Mouse (Mus musculus) embryonic facial prominence, embryonic 13.5 days (tissue): ENCODE data around the gene Coro7. TPM values are rescaled to one million over a fixed set of nuclear protein-coding genes. Genes with fewer than 3 reads are reported as not detected.
A peak's percentile ranks its signal among the peaks of the same experiment; 100 is the strongest.

Source experiments
- ATAC-seq: fragments of 200-750 bp; cut with Nextera tagmentation; 2 replicates; pipeline ENCODE4 v1.8.0; 2017; ENCODE audit warnings: low read depth; ENCODE audit not compliant: insufficient number of reproducible peaks, insufficient read depth, low FRiP score, low TSS enrichment
- H3K27ac ChIP-seq: fragments of 300-500 bp; sonication (generic); 2 replicates; pipeline ENCODE4 v1.5.1; 2015; ENCODE audit warnings: moderate library complexity, mild to moderate bottlenecking, inconsistent platforms
- H3K27me3 ChIP-seq: fragments of 300-500 bp; sonication (generic); 2 replicates; pipeline ENCODE4 v1.6.1; 2015; ENCODE audit warnings: mild to moderate bottlenecking, inconsistent platforms
- H3K36me3 ChIP-seq: fragments of 300-500 bp; sonication (generic); 2 replicates; pipeline ENCODE4 v1.6.1; 2015; ENCODE audit warnings: mild to moderate bottlenecking, inconsistent platforms
- H3K4me1 ChIP-seq: fragments of 300-500 bp; sonication (generic); 2 replicates; pipeline ENCODE4 v1.6.1; 2015; ENCODE audit warnings: inconsistent platforms
- H3K4me2 ChIP-seq: fragments of 300-500 bp; sonication (generic); 2 replicates; pipeline ENCODE4 v1.6.1; 2015; ENCODE audit warnings: moderate library complexity, mild to moderate bottlenecking, inconsistent platforms
- H3K4me3 ChIP-seq: fragments of 300-500 bp; sonication (generic); 2 replicates; pipeline ENCODE4 v1.5.1; 2015; ENCODE audit warnings: mild to moderate bottlenecking, inconsistent platforms
- H3K9ac ChIP-seq: fragments of 300-500 bp; sonication (generic); 2 replicates; pipeline ENCODE4 v1.6.1; 2015; ENCODE audit warnings: mild to moderate bottlenecking, inconsistent platforms
- H3K9me3 ChIP-seq: fragments of 300-500 bp; sonication (generic); 2 replicates; pipeline ENCODE4 v1.6.1; 2016; ENCODE audit warnings: inconsistent platforms
- WGBS: fragments of 180-500 bp; shearing (Covaris S2); methylation state at CpG from one replicate; pipeline ENCODE4 v1.1.7; 2015; ENCODE audit warnings: mixed read lengths; 5-methylcytosine and 5-hydroxymethylcytosine counted together
- polyA plus RNA-seq: library from polyadenylated mRNA; unstranded; fragments of >200 nt; fragmentation: Nextera tagmentation; extraction: Ambion mirVana; gene quantifications from 2 replicates; pipeline ENCODE4 v1.2.1, GENCODE M21; 2015

The Coro7 gene
- 16.9 and 17.0 TPM in 2 replicates for polyA plus RNA-seq

DNA sequence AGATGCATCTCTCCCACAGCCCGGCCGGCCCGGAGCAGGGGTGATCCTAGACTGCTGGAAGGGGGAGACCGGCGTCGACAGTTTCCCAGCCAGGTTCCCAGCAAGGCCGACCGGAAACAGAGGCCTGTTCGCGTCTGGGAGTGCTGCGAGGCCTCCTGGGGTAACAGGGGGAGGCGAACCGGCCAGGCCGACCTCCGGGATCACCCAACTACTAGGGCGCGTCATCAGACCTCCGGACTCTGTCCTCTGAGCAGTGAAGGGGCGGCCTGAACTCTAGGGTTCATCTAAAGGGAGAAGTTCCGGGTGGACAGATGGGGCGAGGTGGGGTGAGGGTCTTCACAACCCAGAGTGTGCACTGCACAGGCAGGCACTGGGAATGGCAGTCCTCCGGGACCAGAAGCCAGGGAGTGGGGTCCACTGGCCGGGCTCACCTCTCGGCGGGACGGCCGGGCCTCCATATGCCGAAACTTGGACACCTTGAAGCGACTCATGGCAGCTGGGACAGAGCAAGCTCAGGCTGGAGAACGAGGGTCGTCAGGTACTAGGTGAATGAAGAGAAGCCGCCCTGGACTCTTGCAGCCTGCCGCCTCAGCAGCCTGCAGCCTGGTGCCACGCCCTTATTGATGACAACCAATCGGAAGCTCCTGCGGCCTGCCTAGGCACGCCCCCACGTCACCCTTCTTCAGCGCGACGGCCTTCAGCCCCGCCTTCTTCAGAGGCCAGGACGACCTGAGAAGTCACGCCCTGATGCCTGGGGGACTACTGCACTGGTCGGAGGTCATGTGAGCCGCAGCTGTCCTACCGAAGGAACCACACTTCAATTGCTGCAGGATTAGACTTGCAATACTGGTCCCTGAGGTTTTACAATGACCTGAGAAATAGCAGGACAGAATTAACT lies at the start of gene Coro7:
TSS of gene Coro7 (minus strand) at position 657 of the 898 bp plus-strand sequence.
- peak within 1 kb of the TSS; percentile 83 for H3K9ac ChIP-seq
- ATAC-seq, result peak; percentile 82
- H3K27ac ChIP-seq, result no peak within 1 kb of the TSS
- H3K4me3 ChIP-seq, result peak within 1 kb of the TSS; percentile 73
- WGBS, result under 1% methylated on average over 47 of the region's 47 CpGs
- no peaks in the 10 kb centered on the region for H3K27me3 ChIP-seq
- H3K9me3 ChIP-seq, result no peaks in the 10 kb centered on the region
- H3K36me3 ChIP-seq, result peaks cover 20% of the 10 kb centered on the region
- H3K4me1 ChIP-seq, result peaks cover 21% of the 10 kb centered on the region
- peak within 1 kb of the TSS; percentile 94 for H3K4me2 ChIP-seq

DNA sequence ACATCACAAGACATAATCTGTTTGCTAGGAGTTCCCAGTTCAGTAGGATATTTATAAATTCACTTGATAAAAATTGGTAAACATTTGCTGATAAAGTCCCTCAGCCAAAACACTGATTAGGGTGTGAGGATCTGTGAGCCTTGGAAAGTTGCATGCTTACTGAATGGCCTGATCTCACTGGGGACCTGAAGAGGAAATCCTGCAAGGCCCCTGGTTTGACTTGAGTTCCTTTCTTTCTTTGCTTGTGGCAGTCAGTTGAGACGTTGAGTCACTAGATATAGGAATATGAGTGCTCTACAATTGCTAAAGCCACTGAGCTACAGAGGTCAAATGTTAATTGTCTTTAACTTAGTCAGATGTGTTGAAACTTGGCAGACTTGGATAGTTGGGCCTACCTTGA lies 48.4 kb upstream of the Coro7 start:
- H3K9ac ChIP-seq, result no peak overlapping the region
- no peak for ATAC-seq
- H3K4me3 ChIP-seq, result peak overlapping the region; percentile 86; the same call in 1 of the 2 replicates
- no peak overlapping the region for H3K27ac ChIP-seq
- H3K4me2 ChIP-seq, result peak overlapping the region; percentile 90; the same call in 1 of the 2 replicates
- no peaks in the 10 kb centered on the region for H3K9me3 ChIP-seq
- no peaks in the 10 kb centered on the region for H3K36me3 ChIP-seq
- 33% methylated on average over 1 of the region's 1 CpGs for WGBS
- H3K4me1 ChIP-seq, result peaks cover 13% of the 10 kb centered on the region
- no peaks in the 10 kb centered on the region for H3K27me3 ChIP-seq

DNA sequence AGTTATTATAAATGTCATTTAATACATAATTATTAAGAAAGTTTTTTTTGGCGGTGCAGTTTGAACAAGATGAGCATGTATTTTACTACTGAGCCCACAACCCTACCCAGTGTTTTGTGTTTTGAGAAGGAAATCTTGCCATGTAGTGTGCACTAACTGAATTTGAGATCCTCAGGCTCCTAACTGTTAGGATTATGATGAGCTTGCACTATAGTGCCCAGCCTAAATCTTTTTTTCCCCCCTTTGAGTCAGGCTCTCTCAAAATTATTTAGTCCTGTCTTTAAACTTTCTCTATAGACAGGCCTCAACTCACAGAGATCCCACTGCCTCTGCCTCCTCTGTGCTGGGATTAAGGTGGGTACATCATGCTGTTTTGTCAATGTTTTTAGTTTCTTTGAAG lies 47.9 kb upstream of the Coro7 start:
- Histone ChIP-seq H3K9me3 (no peaks in the 10 kb centered on the region), H3K4me1 (peaks cover 13% of the 10 kb centered on the region), H3K4me2 (peak overlapping the region; percentile 90), H3K36me3 (no peaks in the 10 kb centered on the region), H3K4me3 (peak overlapping the region; percentile 86), H3K9ac (no peak overlapping the region), H3K27me3 (no peaks in the 10 kb centered on the region), H3K27ac (no peak overlapping the region)
- WGBS, result 96% methylated on average over 1 of the region's 1 CpGs
- ATAC-seq, result no peak

DNA sequence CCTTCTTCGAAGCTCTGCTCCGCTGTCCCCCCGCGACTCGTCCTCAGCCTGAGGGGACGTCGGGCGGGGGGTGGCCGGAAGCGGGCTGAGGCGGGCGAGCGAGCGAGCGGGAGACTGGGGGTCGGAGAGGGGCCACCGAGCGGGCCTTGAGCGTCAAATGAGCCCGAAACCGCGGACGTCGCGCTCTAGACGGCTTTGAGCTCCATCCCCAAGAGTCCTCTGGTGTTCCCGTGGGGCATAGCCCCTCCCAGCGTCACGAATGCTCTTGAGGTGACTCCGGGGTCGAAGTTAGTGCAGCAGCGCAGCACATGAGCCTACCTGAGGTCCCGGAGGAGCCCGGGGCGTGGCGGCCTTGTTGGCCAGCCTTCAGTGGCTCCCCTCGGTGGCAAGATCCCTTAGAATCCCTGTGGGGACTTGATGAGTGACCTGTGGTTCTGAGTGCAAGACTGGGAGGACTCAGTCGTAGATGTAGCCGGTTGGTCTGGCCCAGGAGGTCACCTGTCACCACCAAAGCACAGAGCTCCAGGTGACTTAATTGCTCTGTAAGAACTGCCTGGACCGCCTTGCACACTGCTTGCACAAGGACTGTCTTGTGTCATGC lies 47.1 kb upstream of the Coro7 start:
- peaks cover 13% of the 10 kb centered on the region for H3K4me1 ChIP-seq
- no peaks in the 10 kb centered on the region for H3K27me3 ChIP-seq
- ATAC-seq, result peak; percentile 29; the same call in 1 of the 2 replicates
- peak overlapping the region; percentile 86 for H3K4me3 ChIP-seq
- H3K27ac ChIP-seq, result peak overlapping the region; percentile 87
- WGBS, result under 1% methylated on average over 40 of the region's 40 CpGs
- no peaks in the 10 kb centered on the region for H3K36me3 ChIP-seq
- peak overlapping the region; percentile 90 for H3K4me2 ChIP-seq
- H3K9ac ChIP-seq, result peak overlapping the region; percentile 92
- H3K9me3 ChIP-seq, result no peaks in the 10 kb centered on the region

DNA sequence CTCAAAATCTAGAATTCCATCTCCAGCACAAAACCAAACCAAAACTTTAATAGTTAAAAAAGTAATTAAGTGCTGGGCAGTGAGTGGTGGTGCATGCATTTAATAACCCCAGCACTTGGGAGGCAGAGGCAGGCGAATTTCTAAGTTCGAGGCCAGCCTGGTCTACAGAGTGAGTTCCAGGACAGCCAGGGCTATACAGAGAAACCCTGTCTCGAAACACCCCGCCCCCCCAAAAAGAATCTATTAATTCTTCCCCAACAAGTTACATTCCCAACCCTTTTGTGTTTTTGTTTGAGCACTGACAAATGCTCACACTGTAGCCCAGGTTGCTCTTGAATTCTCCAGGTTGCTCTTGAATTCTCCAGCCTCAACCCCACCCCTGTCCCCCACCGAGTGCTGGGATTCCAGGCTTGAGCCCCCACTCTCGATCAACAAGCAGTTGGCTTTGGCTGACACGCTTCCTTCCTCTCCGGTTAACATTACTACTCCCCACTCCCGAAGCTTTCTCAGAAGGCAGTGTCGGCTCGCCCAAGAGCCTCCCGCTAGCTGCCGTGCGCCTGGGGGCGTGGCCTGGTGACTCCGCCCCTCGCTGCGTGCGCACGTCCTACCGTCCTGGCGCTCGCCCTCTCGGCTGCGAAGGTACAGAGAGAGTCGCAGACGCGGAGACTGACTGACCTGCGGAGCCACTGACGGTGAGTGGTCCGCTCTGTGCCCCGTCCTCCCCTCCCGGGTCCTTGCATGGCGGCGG lies 46.4 kb upstream of the Coro7 start, which contains the start of gene Hmox2:
TSS of gene Hmox2 (plus strand) at position 582 of the 748 bp plus-strand sequence.
- peaks cover 13% of the 10 kb centered on the region for H3K4me1 ChIP-seq
- ATAC-seq, result peak; percentile 96
- H3K36me3 ChIP-seq, result no peaks in the 10 kb centered on the region
- H3K27ac ChIP-seq, result peak within 1 kb of the TSS; percentile 87
- H3K27me3 ChIP-seq, result no peaks in the 10 kb centered on the region
- peak within 1 kb of the TSS; percentile 92 for H3K9ac ChIP-seq
- H3K4me2 ChIP-seq, result peak within 1 kb of the TSS; percentile 90
- 5% methylated on average over 35 of the region's 35 CpGs for WGBS
- no peaks in the 10 kb centered on the region for H3K9me3 ChIP-seq
- peak within 1 kb of the TSS; percentile 86 for H3K4me3 ChIP-seq

DNA sequence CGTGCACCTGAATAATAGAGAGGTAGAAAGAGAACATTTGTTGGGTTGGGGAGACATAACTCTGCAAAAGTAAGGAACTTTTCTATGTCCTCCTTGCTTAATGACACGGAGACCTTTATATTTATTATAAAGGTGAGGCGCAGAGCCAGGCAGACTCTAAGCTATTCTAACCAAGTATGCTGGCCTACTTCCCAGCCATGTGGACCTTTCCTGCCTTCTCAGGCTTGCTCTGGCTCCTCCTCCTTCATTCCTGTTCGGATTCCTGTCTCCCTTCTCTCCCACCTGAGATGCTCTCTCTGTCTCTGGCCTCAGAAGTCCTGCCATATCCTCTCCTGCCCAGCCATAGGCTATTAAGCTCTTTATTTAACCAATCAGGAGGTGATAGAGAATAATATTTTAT lies 45.7 kb upstream of the Coro7 start:
- WGBS, result 74% methylated on average over 4 of the region's 4 CpGs
- no peak overlapping the region for H3K27ac ChIP-seq

DNA sequence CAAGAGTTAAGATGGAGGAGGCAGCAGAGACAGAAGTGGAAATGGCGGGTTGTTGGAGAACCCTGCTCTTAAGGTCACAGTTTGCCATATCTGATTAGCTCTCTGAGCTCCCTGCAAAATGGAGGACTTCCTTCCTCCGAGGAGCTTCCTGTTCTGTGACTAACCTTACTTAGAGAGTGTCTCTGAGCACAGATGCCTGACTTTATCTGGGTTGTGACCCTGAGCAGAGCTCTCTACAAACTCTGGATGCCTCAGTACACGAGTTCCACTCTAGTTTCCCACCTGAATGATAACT lies 43.3 kb upstream of the Coro7 start:
- H3K4me3 ChIP-seq, result no peak overlapping the region
- H3K4me1 ChIP-seq, result peaks cover 15% of the 10 kb centered on the region
- H3K4me2 ChIP-seq, result no peak overlapping the region
- H3K27ac ChIP-seq, result no peak overlapping the region
- H3K27me3 ChIP-seq, result no peaks in the 10 kb centered on the region
- ATAC-seq, result no peak
- no peaks in the 10 kb centered on the region for H3K9me3 ChIP-seq
- no peak overlapping the region for H3K9ac ChIP-seq
- WGBS, result 79% methylated on average over 3 of the region's 3 CpGs
- no peaks in the 10 kb centered on the region for H3K36me3 ChIP-seq

More for the DNA sequence above, 45.7 kb upstream of the Coro7 start:
- H3K9ac ChIP-seq, result no peak overlapping the region
- H3K9me3 ChIP-seq, result no peaks in the 10 kb centered on the region
- no peak overlapping the region for H3K4me3 ChIP-seq
- H3K4me1 ChIP-seq, result peaks cover 13% of the 10 kb centered on the region
- no peak for ATAC-seq
- no peak overlapping the region for H3K4me2 ChIP-seq
- H3K36me3 ChIP-seq, result no peaks in the 10 kb centered on the region
- no peaks in the 10 kb centered on the region for H3K27me3 ChIP-seq

DNA sequence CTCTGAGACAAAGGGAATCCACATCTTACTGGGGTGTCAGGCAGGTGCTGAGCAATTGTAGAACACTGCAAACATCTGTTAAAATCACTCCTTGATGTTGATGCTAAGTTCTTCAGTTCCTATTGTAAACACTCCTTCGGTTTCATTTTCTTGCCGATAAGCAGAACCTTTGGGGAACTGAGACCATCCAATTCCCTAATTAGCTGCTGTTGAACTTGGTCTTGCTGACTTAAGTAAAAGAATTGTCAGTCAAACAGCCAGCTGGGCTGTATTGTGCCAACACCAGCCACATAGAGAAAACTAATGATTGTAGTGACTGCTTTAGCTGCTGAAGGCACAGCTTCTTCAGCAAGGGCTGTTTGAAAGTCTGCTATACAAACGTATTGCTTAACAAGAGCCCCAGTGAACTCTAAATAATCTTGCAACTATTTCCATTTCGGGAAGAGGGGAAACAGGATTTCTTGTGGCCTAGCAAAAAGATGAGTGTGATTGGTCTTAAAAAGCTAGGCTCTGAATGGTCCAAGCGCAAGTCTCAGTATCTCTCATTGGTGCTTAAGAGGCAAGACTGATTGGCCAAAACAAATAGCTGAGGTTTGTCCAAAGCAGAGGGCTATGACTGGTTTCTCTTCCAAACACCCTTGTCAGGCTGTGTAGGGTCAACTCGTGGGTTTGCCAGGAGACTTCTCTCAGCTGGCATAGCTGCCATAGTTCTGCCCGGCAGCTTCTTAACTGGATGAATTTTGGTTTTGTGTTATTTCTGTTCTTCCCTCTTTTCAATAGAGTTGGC lies 42.7 kb upstream of the Coro7 start:
- Histone ChIP-seq H3K4me2 (no peak overlapping the region), H3K36me3 (no peaks in the 10 kb centered on the region), H3K27me3 (no peaks in the 10 kb centered on the region), H3K4me1 (peaks cover 15% of the 10 kb centered on the region), H3K9me3 (no peaks in the 10 kb centered on the region), H3K27ac (no peak overlapping the region), H3K9ac (no peak overlapping the region), H3K4me3 (no peak overlapping the region)
- no peak for ATAC-seq
- 73% methylated on average over 7 of the region's 7 CpGs for WGBS

DNA sequence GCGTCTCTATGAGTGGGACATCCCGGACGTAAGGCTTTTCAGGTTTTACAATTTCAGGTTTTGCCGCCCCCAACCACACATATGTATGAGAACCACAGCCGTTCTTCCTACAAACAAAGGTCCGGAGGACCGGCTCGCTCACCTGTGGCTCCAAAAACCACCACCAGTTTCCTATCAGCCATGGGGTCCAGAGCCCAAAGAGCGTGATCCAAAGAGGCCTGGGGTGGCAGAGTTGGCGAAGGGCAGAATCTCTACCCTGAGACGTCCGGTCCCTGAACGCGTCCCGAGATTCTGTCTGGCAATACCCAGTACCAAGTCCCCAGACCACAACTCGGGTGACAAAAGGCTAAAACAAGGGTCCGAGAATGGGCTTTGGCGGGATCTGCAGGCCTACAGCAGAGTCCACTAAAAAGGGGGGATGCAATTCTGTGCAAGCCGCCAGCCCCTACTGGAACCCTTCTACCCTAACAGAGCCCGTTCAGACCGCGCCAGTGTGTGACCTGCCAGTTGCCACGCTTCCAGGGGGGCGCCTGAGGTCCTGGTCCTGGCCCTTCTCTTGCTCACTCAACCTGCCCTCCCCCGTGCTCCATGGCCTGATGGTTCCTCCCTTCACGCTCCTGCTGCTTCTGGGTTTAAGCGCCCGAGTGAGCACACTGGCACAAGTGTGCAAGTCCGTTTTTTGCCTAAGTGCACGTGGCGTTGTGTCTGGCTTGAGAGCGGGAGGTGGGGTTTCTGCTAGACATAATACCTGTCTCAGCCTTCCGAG lies 39.4 kb upstream of the Coro7 start, which contains the start of gene Nmral1:
TSS of gene Nmral1 (minus strand) at position 604 of the 766 bp plus-strand sequence.
- peak within 1 kb of the TSS; percentile 80 for H3K27ac ChIP-seq
- H3K4me1 ChIP-seq, result 0 out of 2 replicates have a peak, but pooled peaks cover 9% of the 10 kb centered on the region
- peak within 1 kb of the TSS; percentile 84 for H3K9ac ChIP-seq
- H3K4me3 ChIP-seq, result peak within 1 kb of the TSS; percentile 69
- H3K9me3 ChIP-seq, result no peaks in the 10 kb centered on the region
- peak; percentile 69 for ATAC-seq
- H3K27me3 ChIP-seq, result no peaks in the 10 kb centered on the region
- H3K36me3 ChIP-seq, result peaks cover 25% of the 10 kb centered on the region
- 16% methylated on average over 33 of the region's 33 CpGs for WGBS
- H3K4me2 ChIP-seq, result peak within 1 kb of the TSS; percentile 71

DNA sequence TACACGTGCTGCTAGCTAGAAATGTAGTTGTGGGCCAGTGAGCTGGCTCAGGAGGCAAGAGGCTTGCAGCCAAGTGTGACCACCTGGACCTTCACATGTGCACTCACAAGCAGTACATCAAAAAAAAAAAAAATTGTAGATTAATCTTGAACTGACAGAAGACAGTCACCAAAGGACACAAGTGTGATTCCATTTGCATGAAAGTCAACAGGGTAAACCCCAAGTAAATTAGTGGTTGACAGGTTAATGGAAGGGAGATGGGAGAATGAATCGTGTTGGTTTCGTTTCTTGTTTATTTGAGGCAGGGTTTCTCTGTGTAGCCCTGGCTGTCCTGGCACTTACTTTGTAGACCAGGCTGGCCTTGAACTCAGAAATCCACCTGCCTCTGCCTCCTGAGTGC lies 38.3 kb upstream of the Coro7 start:
- Histone ChIP-seq H3K27ac (no peak overlapping the region), H3K9ac (peak overlapping the region; percentile 84), H3K27me3 (no peaks in the 10 kb centered on the region), H3K4me3 (peak overlapping the region; percentile 69), H3K4me2 (peak overlapping the region; percentile 71), H3K36me3 (peaks cover 36% of the 10 kb centered on the region), H3K9me3 (no peaks in the 10 kb centered on the region), H3K4me1 (0 out of 2 replicates have a peak, but pooled peaks cover 9% of the 10 kb centered on the region)
- no peak for ATAC-seq
- WGBS, result 73% methylated on average over 3 of the region's 3 CpGs
